Mouse (Mus musculus) neural tube, postnatal 0 days (tissue): ENCODE results near the gene Ndufs5. TPM values are rescaled to one million over a fixed set of nuclear protein-coding genes. Genes with fewer than 3 reads are reported as not detected.

Source experiments
- polyA plus RNA-seq: library from polyadenylated mRNA; unstranded; fragments of >200 nt; fragmentation: Nextera tagmentation; extraction: Ambion mirVana; gene quantifications from 2 replicates; pipeline ENCODE4 v1.2.1, GENCODE M21; 2015

Ndufs5 gene
- 710 and 765 TPM in 2 replicates for polyA plus RNA-seq

GRCm38 (mm10) chr4:123717574-123718433 is at the start of gene Ndufs5:
Gene Ndufs5, minus strand, starts transcription at chr4:123718202.

GRCm38 (mm10) chr4:123750152-123750651 is 32.2 kb upstream of the Ndufs5 start, which contains the start of gene Akirin1:
Gene Akirin1, minus strand, starts transcription at chr4:123750345.

GRCm38 (mm10) chr4:123684260-123684659 is 33.7 kb downstream of the Ndufs5 start, which contains the start of gene Macf1:
Gene Macf1, minus strand, starts transcription at chr4:123684360.

Other genes starting within 250 kb of the Ndufs5 start
- gene Macf1, start 33.8 kb downstream of the Ndufs5 start, polyA plus RNA-seq, result 59.8 and 71.7 TPM in 2 replicates
- gene Akirin1, start 32.1 kb upstream of the Ndufs5 start, polyA plus RNA-seq, result 76.6 and 83.0 TPM in 2 replicates
- gene Rhbdl2, start 69.7 kb upstream of the Ndufs5 start, polyA plus RNA-seq, result 1.2 and 1.4 TPM in 2 replicates
- gene 4933427I04Rik, start 141.5 kb upstream of the Ndufs5 start, polyA plus RNA-seq, result 0.06 TPM in 1 of 2 replicates, not detected in the other
- 37.6 and 43.2 TPM in 2 replicates for gene Mycbp, start 186.6 kb upstream of the Ndufs5 start, polyA plus RNA-seq
- gene Rragc, start 199.2 kb upstream of the Ndufs5 start, polyA plus RNA-seq, result 38.9 and 43.9 TPM in 2 replicates
- gene 4930535I16Rik, start 199.8 kb upstream of the Ndufs5 start, polyA plus RNA-seq, result 0.45 TPM in 1 of 2 replicates, not detected in the other